Mouse (Mus musculus) liver, embryonic 13.5 days (tissue): Measurements from ENCODE around the gene Rbms1. TPM values are rescaled to one million over a fixed set of nuclear protein-coding genes. Genes with fewer than 3 reads are reported as not detected.
A peak's percentile ranks its signal among the peaks of the same experiment; 100 is the strongest.

Experiments
- ATAC-seq: fragments of 200-750 bp; cut with Nextera tagmentation; 2 replicates; pipeline ENCODE4 v1.8.0; 2017; ENCODE audit warnings: low read depth, mild to moderate bottlenecking, moderate number of reproducible peaks, moderate library complexity
- DNase-seq: peaks from one replicate; pipeline ENCODE4 v3.0.0; 2022
- H3K27ac ChIP-seq: fragments of 300-500 bp; sonication (generic); 2 replicates; pipeline ENCODE4 v1.5.1; 2015; ENCODE audit warnings: moderate library complexity, mild to moderate bottlenecking, inconsistent platforms
- H3K27me3 ChIP-seq: fragments of 300-500 bp; sonication (generic); 2 replicates; pipeline ENCODE4 v1.6.1; 2015; ENCODE audit warnings: mild to moderate bottlenecking, inconsistent platforms
- H3K36me3 ChIP-seq: fragments of 300-500 bp; sonication (generic); 2 replicates; pipeline ENCODE4 v1.6.1; 2015; ENCODE audit warnings: mild to moderate bottlenecking, inconsistent platforms
- H3K4me1 ChIP-seq: fragments of 300-500 bp; sonication (generic); replicated peaks from 2 replicates; pipeline ENCODE4 v1.6.1; 2015; ENCODE audit warnings: inconsistent platforms
- H3K4me2 ChIP-seq: fragments of 300-500 bp; sonication (generic); 2 replicates; pipeline ENCODE4 v1.6.1; 2015; ENCODE audit warnings: inconsistent platforms, mild to moderate bottlenecking, moderate library complexity
- H3K4me3 ChIP-seq: fragments of 300-500 bp; sonication (generic); replicated peaks from 2 replicates; pipeline ENCODE4 v1.5.1; 2015; ENCODE audit warnings: mild to moderate bottlenecking, inconsistent platforms
- H3K9ac ChIP-seq: fragments of 300-500 bp; sonication (generic); 2 replicates; pipeline ENCODE4 v1.6.1; 2015; ENCODE audit warnings: mild to moderate bottlenecking, inconsistent platforms
- H3K9me3 ChIP-seq: fragments of 300-500 bp; sonication (generic); replicated peaks from 2 replicates; pipeline ENCODE4 v1.6.1; 2016; ENCODE audit warnings: inconsistent platforms
- WGBS: fragments of 180-500 bp; shearing (Covaris S2); methylation state at CpG from one replicate; pipeline ENCODE4 v1.1.7; 2015; ENCODE audit not compliant: insufficient replicate concordance; 5-methylcytosine and 5-hydroxymethylcytosine counted together
- polyA plus RNA-seq: library from polyadenylated mRNA; unstranded; fragments of >200 nt; fragmentation: Nextera tagmentation; extraction: Ambion mirVana; gene quantifications from 2 replicates; pipeline ENCODE4 v1.2.1, GENCODE M21; 2015

Gene Rbms1
- polyA plus RNA-seq, 1 experiment from 2014 or later, result 42.8 TPM

- no peak for ATAC-seq
- DNase-seq, result no peak
- Histone ChIP-seq H3K4me2 (no peak overlapping the region), H3K9ac (no peak overlapping the region), H3K4me1 (peaks cover 63% of the 10 kb centered on the region), H3K36me3 (no peaks in the 10 kb centered on the region), H3K27ac (peak overlapping the region; percentile 50), H3K4me3 (no peak overlapping the region), H3K27me3 (no peaks in the 10 kb centered on the region), H3K9me3 (no peaks in the 10 kb centered on the region)
- 68% methylated on average over 11 of the region's 11 CpGs for WGBS
Observed at GRCm38 (mm10) chr2:60807341-60808195, 155.4 kb downstream of the Rbms1 start.

GRCm38 (mm10) chr2:60804763-60805162 lies 158.2 kb downstream of the Rbms1 start:
- H3K27ac ChIP-seq, result no peak overlapping the region
- no peak for ATAC-seq

GRCm38 (mm10) chr2:60803377-60803776 lies 159.6 kb downstream of the Rbms1 start:
- Histone ChIP-seq H3K27me3 (no peaks in the 10 kb centered on the region), H3K4me2 (no peak overlapping the region), H3K4me1 (peaks cover 47% of the 10 kb centered on the region), H3K36me3 (no peaks in the 10 kb centered on the region), H3K27ac (peak overlapping the region; percentile 59), H3K9me3 (no peaks in the 10 kb centered on the region), H3K4me3 (no peak overlapping the region), H3K9ac (no peak overlapping the region)
- ATAC-seq (no peak), DNase-seq (no peak)
- WGBS, result 65% methylated on average over 6 of the region's 6 CpGs

More at GRCm38 (mm10) chr2:60804763-60805162, 158.2 kb downstream of the Rbms1 start:
- Histone ChIP-seq H3K4me3 (no peak overlapping the region), H3K9me3 (no peaks in the 10 kb centered on the region), H3K36me3 (no peaks in the 10 kb centered on the region), H3K4me1 (peaks cover 61% of the 10 kb centered on the region), H3K27me3 (no peaks in the 10 kb centered on the region), H3K9ac (no peak overlapping the region), H3K4me2 (no peak overlapping the region)
- 74% methylated on average over 7 of the region's 7 CpGs for WGBS
- no peak for DNase-seq

GRCm38 (mm10) chr2:60802828-60803227 lies 160.2 kb downstream of the Rbms1 start:
- Histone ChIP-seq H3K27ac (peak overlapping the region; percentile 59), H3K27me3 (no peaks in the 10 kb centered on the region), H3K4me1 (peaks cover 42% of the 10 kb centered on the region), H3K36me3 (no peaks in the 10 kb centered on the region), H3K9ac (no peak overlapping the region), H3K4me3 (no peak overlapping the region), H3K4me2 (no peak overlapping the region), H3K9me3 (no peaks in the 10 kb centered on the region)
- ATAC-seq (peak; percentile 57), DNase-seq (no peak)
- WGBS, result 61% methylated on average over 8 of the region's 8 CpGs

GRCm38 (mm10) chr2:60802191-60802590 lies 160.8 kb downstream of the Rbms1 start:
- Histone ChIP-seq H3K27me3 (no peaks in the 10 kb centered on the region), H3K4me2 (no peak overlapping the region), H3K27ac (peak overlapping the region; percentile 29), H3K4me3 (no peak overlapping the region), H3K36me3 (no peaks in the 10 kb centered on the region), H3K9ac (no peak overlapping the region), H3K9me3 (no peaks in the 10 kb centered on the region), H3K4me1 (peaks cover 35% of the 10 kb centered on the region)
- WGBS, result 41% methylated on average over 4 of the region's 4 CpGs
- no peak for DNase-seq
- no peak for ATAC-seq

GRCm38 (mm10) chr2:60801571-60802155 lies 161.3 kb downstream of the Rbms1 start:
- Histone ChIP-seq H3K27ac (peak overlapping the region; percentile 34), H3K4me1 (peaks cover 30% of the 10 kb centered on the region), H3K27me3 (no peaks in the 10 kb centered on the region), H3K4me2 (peak overlapping the region; percentile 36), H3K9ac (no peak overlapping the region), H3K4me3 (no peak overlapping the region), H3K9me3 (no peaks in the 10 kb centered on the region), H3K36me3 (no peaks in the 10 kb centered on the region)
- ATAC-seq, result no peak
- DNase-seq, result no peak
- WGBS, result 68% methylated on average over 12 of the region's 12 CpGs

GRCm38 (mm10) chr2:60800921-60801558 lies 162.0 kb downstream of the Rbms1 start:
- Histone ChIP-seq H3K9me3 (no peaks in the 10 kb centered on the region), H3K4me2 (peak overlapping the region; percentile 36), H3K27ac (peak overlapping the region; percentile 34), H3K4me3 (no peak overlapping the region), H3K36me3 (peaks cover 3% of the 10 kb centered on the region; the same call in 1 of the 2 replicates), H3K4me1 (peaks cover 29% of the 10 kb centered on the region), H3K27me3 (no peaks in the 10 kb centered on the region), H3K9ac (no peak overlapping the region)
- WGBS, result 66% methylated on average over 15 of the region's 15 CpGs
- ATAC-seq (no peak), DNase-seq (no peak)

GRCm38 (mm10) chr2:60799816-60800215 lies 163.2 kb downstream of the Rbms1 start:
- Histone ChIP-seq H3K9me3 (no peaks in the 10 kb centered on the region), H3K27ac (no peak overlapping the region), H3K36me3 (peaks cover 8% of the 10 kb centered on the region), H3K4me2 (no peak overlapping the region), H3K9ac (no peak overlapping the region), H3K27me3 (no peaks in the 10 kb centered on the region), H3K4me1 (peaks cover 22% of the 10 kb centered on the region), H3K4me3 (no peak overlapping the region)
- no peak for DNase-seq
- no peak for ATAC-seq
- 81% methylated on average over 7 of the region's 7 CpGs for WGBS

- peaks cover 11% of the 10 kb centered on the region for H3K36me3 ChIP-seq
- 84% methylated on average over 17 of the region's 17 CpGs for WGBS
- DNase-seq, result no peak
- ATAC-seq, result no peak
- H3K4me1 ChIP-seq, result peaks cover 15% of the 10 kb centered on the region; the same call in 1 of the 2 replicates
- H3K4me3 ChIP-seq, result no peak overlapping the region
- H3K9me3 ChIP-seq, result no peaks in the 10 kb centered on the region
- H3K27ac ChIP-seq, result no peak overlapping the region
- no peak overlapping the region for H3K4me2 ChIP-seq
- no peaks in the 10 kb centered on the region for H3K27me3 ChIP-seq
- H3K9ac ChIP-seq, result no peak overlapping the region
Observed at GRCm38 (mm10) chr2:60798767-60799529, 164.0 kb downstream of the Rbms1 start.

- H3K27me3 ChIP-seq, result no peaks in the 10 kb centered on the region
- 0 out of 2 replicates have a peak, but pooled peaks have one; percentile 41 for ATAC-seq
- H3K4me2 ChIP-seq, result no peak overlapping the region
- DNase-seq, result no peak
- H3K4me1 ChIP-seq, result 0 out of 2 replicates have a peak, but pooled peaks cover 10% of the 10 kb centered on the region
- 85% methylated on average over 17 of the region's 17 CpGs for WGBS
- H3K36me3 ChIP-seq, result peaks cover 11% of the 10 kb centered on the region
- no peaks in the 10 kb centered on the region for H3K9me3 ChIP-seq
- peak overlapping the region; percentile 23; the same call in 1 of the 2 replicates for H3K27ac ChIP-seq
- no peak overlapping the region for H3K9ac ChIP-seq
- H3K4me3 ChIP-seq, result no peak overlapping the region
Observed at GRCm38 (mm10) chr2:60796969-60797669, 165.9 kb downstream of the Rbms1 start.
